Comparison of ENCODE assay signal across 19 mouse cellular contexts in genomic region chr2:10990043-10990728, GRCm38 (mm10).
"Had no signal": no experiment of that assay in that cellular context is flagged by ENCODE, and none has a peak within 500 bp of the region (broad histone marks: within the 10 kb centered on the region; RNA-seq: fewer than 3 reads in every experiment).

No protein-coding gene starts in this region.

- H3K27ac ChIP-seq: limb, embryonic 12.5 days; limb, embryonic 15.5 days; liver, embryonic 14.5 days; macrophage; midbrain, embryonic 12.5 days; midbrain, embryonic 15.5 days; stomach, embryonic 15.5 days had no signal

- H3K27me3 ChIP-seq: limb, embryonic 12.5 days; limb, embryonic 15.5 days; midbrain, embryonic 12.5 days; midbrain, embryonic 15.5 days; stomach, embryonic 15.5 days had no signal

- H3K4me3 ChIP-seq: limb, embryonic 12.5 days; limb, embryonic 15.5 days; midbrain, embryonic 12.5 days; midbrain, embryonic 15.5 days; stomach, embryonic 15.5 days had no signal

- DNase-seq: kidney, adult 11 months; kidney, adult 9 months; kidney, postnatal 14 days; kidney, postnatal 4 days; liver, postnatal 0 days; lung, embryonic 14.5 days; retina, postnatal 1 day; right cerebral cortex, postnatal 25 days; spleen, adult 18-20 months; thymus, postnatal 25 days had no signal

- H3K4me2 ChIP-seq: limb, embryonic 12.5 days; limb, embryonic 15.5 days; liver, embryonic 11.5 days; lung, embryonic 14.5 days; midbrain, embryonic 12.5 days; midbrain, embryonic 15.5 days; stomach, embryonic 15.5 days had no signal

- H3K4me1 ChIP-seq: limb, embryonic 15.5 days; midbrain, embryonic 12.5 days; midbrain, embryonic 15.5 days; stomach, embryonic 15.5 days had no signal

- H3K9me3 ChIP-seq: limb, embryonic 12.5 days; limb, embryonic 15.5 days; midbrain, embryonic 12.5 days; midbrain, embryonic 15.5 days; stomach, embryonic 15.5 days had no signal

- H3K9ac ChIP-seq: limb, embryonic 12.5 days; limb, embryonic 15.5 days; liver, embryonic 14.5 days; liver, postnatal 0 days; lung, embryonic 14.5 days; midbrain, embryonic 12.5 days; midbrain, embryonic 15.5 days; stomach, embryonic 15.5 days had no signal

- ATAC-seq: liver, postnatal 0 days; lung, postnatal 0 days; midbrain, embryonic 15.5 days had no signal

- H3K36me3 ChIP-seq: limb, embryonic 12.5 days; limb, embryonic 15.5 days; midbrain, embryonic 12.5 days; midbrain, embryonic 15.5 days; stomach, embryonic 15.5 days had no signal
